Comparison of ENCODE assay signal across 10 mouse cellular contexts in genomic region chr2:178506056-178506455, GRCm38 (mm10).
DNase-seq lines count a peak whose midpoint lies in the region; ATAC-seq and TF ChIP-seq lines count a peak whose summit lies in the region.
"Had no signal": no experiment of that assay in that cellular context is flagged by ENCODE, and none has a peak within 500 bp of the region (broad histone marks: within the 10 kb centered on the region; RNA-seq: fewer than 3 reads in every experiment).

No protein-coding gene starts in this region.

- H3K27ac ChIP-seq in liver, postnatal 0 days (ENCODE audit: low read depth), result peak overlapping the region; percentile 18; the same call in 1 of the 2 replicates
- no peak overlapping the region for H3K27ac ChIP-seq in neural tube, embryonic 15.5 days (replicated peaks)
- H3K27ac ChIP-seq: midbrain, embryonic 12.5 days had no signal

- TF ChIP-seq EP300 in liver, postnatal 0 days (IDR thresholded peaks at IDR 0.05; ENCODE audit: low read depth), result peak; percentile 30; the same call in 1 of the 2 replicates

- H3K27me3 ChIP-seq in liver, postnatal 0 days (ENCODE audit: insufficient read depth, low read length), result no peaks in the 10 kb centered on the region
- H3K27me3 ChIP-seq in neural tube, embryonic 15.5 days (replicated peaks), result peaks cover 4% of the 10 kb centered on the region; the same call in 1 of the 2 replicates
- H3K27me3 ChIP-seq: midbrain, embryonic 12.5 days had no signal

- 5% methylated on average over 12 of the region's 12 CpGs for WGBS in liver, postnatal 0 days (ENCODE audit: insufficient replicate concordance)
- WGBS in neural tube, embryonic 15.5 days, result 79% methylated on average over 12 of the region's 12 CpGs

- H3K36me3 ChIP-seq in liver, postnatal 0 days (replicated peaks; ENCODE audit: insufficient read depth, low read length), result no peaks in the 10 kb centered on the region
- no peaks in the 10 kb centered on the region for H3K36me3 ChIP-seq in neural tube, embryonic 15.5 days
- H3K36me3 ChIP-seq: midbrain, embryonic 12.5 days had no signal

- TF ChIP-seq CTCF in liver, postnatal 0 days (IDR thresholded peaks at IDR 0.05; ENCODE audit: low read depth), result no peak; the same call in 1 of the 2 replicates

- ATAC-seq in liver, postnatal 0 days, result peak; percentile 87
- no peak for ATAC-seq in neural tube, embryonic 15.5 days (ENCODE audit: low FRiP score)

- DNase-seq in CD4-positive helper T cell, adult 2 months (ENCODE audit: low read depth, low spot score), result peak; percentile 64
- peak; percentile 21 to 32 for DNase-seq in CD8-positive naive resting alpha-beta T cell, adult 2 months (ENCODE audit: low read depth in 2 of 2, low spot score in 2 of 2)
- DNase-seq in liver, postnatal 0 days, result peak; percentile 67
- peak; percentile 38 for DNase-seq in skeletal muscle tissue, adult 2 months (ENCODE audit: low read depth, low spot score)
- DNase-seq in cerebellum, postnatal 36 days, result no peak
- no peak for DNase-seq in frontal cortex, postnatal 25 days (ENCODE audit: low spot score in 2 of 2)
- DNase-seq: gastrocnemius, postnatal 10 days; kidney, postnatal 14 days had no signal

- H3K4me3 ChIP-seq in liver, postnatal 0 days (ENCODE audit: low read depth, low read length), result no peak overlapping the region
- H3K4me3 ChIP-seq in neural tube, embryonic 15.5 days (replicated peaks), result no peak overlapping the region
- H3K4me3 ChIP-seq: midbrain, embryonic 12.5 days had no signal

- H3K9me3 ChIP-seq in liver, postnatal 0 days (ENCODE audit: low read length), result no peaks in the 10 kb centered on the region
- no peaks in the 10 kb centered on the region for H3K9me3 ChIP-seq in neural tube, embryonic 15.5 days (replicated peaks)
- H3K9me3 ChIP-seq: midbrain, embryonic 12.5 days had no signal

- 0 out of 2 replicates have a peak overlapping the region, but pooled peaks have one; percentile 9 for H3K4me2 ChIP-seq in liver, postnatal 0 days (ENCODE audit: low read depth, low read length)
- no peak overlapping the region for H3K4me2 ChIP-seq in neural tube, embryonic 15.5 days
- H3K4me2 ChIP-seq: midbrain, embryonic 12.5 days had no signal

- H3K4me1 ChIP-seq in liver, postnatal 0 days (ENCODE audit: insufficient read depth), result peaks cover 3% of the 10 kb centered on the region
- H3K4me1 ChIP-seq in neural tube, embryonic 15.5 days, result peaks cover 5% of the 10 kb centered on the region; the same call in 1 of the 2 replicates
- H3K4me1 ChIP-seq: midbrain, embryonic 12.5 days had no signal

- no peak overlapping the region for H3K9ac ChIP-seq in liver, postnatal 0 days (replicated peaks)
- no peak overlapping the region for H3K9ac ChIP-seq in neural tube, embryonic 15.5 days (replicated peaks)
- H3K9ac ChIP-seq: midbrain, embryonic 12.5 days had no signal

Comparison
In these comparisons a context has a peak if more than half of its experiments do, and no peak if none do; other contexts are left out.
1. DNase-seq: peak in CD4-positive helper T cell, adult 2 months (single experiment), CD8-positive naive resting alpha-beta T cell, adult 2 months (2 of 2), liver, postnatal 0 days (single experiment) and skeletal muscle tissue, adult 2 months (single experiment); none in cerebellum, postnatal 36 days (0 of 2) and frontal cortex, postnatal 25 days (0 of 2).